Mouse (Mus musculus) Patski (cell line): ENCODE results near the gene Lhfp. TPM values are rescaled to one million over a fixed set of nuclear protein-coding genes. Genes with fewer than 3 reads are reported as not detected.
"Not testable (repeated sequence)": the region's sequence is repeated elsewhere in the genome, so short reads cannot be mapped to it uniquely, and the experiment has no call there.

ENCODE experiments used
- ATAC-seq: fragments of 100-300 bp; one replicate; pipeline ENCODE4 v1.8.0; 2021
- CTCF ChIA-PET: fragments of 350-600 bp; sonication (Branson Sonifier 250); formaldehyde crosslinking; loops from one replicate; lab custom pipeline; 2022; ENCODE audit warnings: inconsistent platforms; lab: Charles Lee
- POLR2A ChIA-PET: fragments of 350-600 bp; sonication (Branson Sonifier 250); formaldehyde crosslinking; loops from one replicate; lab custom pipeline; 2022; ENCODE audit warnings: antibody characterized with exemption, inconsistent platforms; lab: Charles Lee
- DNase-seq: peaks from one replicate; pipeline ENCODE4 v3.0.0-alpha.2; 2011; ENCODE audit warnings: low read depth, low spot score
- H3K27me3 ChIP-seq: fragments of 371-371 bp; one replicate; pipeline ENCODE4 v1.5.1; 2021
- CTCF ChIP-seq: fragments of 100-300 bp; IDR thresholded peaks from one replicate; pipeline ENCODE4 v1.5.1; 2021
- in situ Hi-C: fragments of 300-500 bp; cut with MboI; formaldehyde crosslinking; loops from 3 replicates; pipeline ENCODE4 v1.11.1; 2018; ENCODE audit warnings: low pct_unique_long_range_greater_than_20kb, mixed read lengths
- polyA plus RNA-seq: library from polyadenylated mRNA; unstranded; gene quantifications from one replicate; pipeline ENCODE4 v1.2.3, GENCODE M21; 2021

The Lhfp gene
- polyA plus RNA-seq, 1 experiment from 2014 or later = 589 TPM

DNA sequence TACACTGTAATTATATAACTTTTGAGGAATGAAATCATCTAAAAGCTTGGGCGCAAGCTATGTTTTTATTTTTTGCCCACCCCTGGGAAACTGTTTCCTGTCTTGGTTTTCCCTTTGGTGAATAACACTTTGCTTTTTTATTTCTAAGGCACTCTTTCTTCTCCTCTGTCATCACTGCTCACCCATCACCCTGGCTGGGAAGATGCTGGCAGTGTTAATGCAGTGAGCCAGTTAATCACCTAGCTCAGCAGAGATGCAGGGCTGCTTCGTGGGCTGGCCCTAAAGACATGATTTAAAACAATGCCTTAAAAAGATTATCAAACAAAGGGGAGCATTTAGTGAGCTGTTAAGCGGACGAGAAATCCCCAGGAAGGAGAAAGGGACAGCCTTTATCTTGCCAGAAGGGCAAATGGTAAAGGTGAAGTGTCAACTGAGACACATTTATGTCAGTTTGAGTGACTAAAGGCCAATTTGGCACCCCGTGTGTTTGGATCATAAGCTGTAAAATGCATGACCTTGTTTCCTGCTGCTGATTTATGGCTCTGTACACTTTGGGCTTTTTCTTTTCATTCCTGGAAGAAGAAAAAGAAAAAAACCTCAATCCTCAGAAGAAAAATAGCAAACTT, 60.9 kb downstream of the Lhfp start:
- no peak for TF ChIP-seq CTCF
- in situ Hi-C loops = loop anchor here (10.0 kb wide), 1 partner anchor 57 kb away; the partner anchor contains the start of gene Lhfp
- no peaks in the 10 kb centered on the region for H3K27me3 ChIP-seq
- ChIA-PET POLR2A (interaction anchor here (0.8 to 4.4 kb wide), 8 partner anchors 9 to 63 kb away, joined by 3 to 26 read pairs (median 6); partner anchors contain the start of gene Lhfp), CTCF (interaction anchor here (0.8 to 2.7 kb wide), 24 partner anchors 9 to 171 kb away, joined by 3 to 12 read pairs (median 4); partner anchors contain the start of gene Lhfp)
- ATAC-seq (peak; percentile 80), DNase-seq (peak; percentile 80)

DNA sequence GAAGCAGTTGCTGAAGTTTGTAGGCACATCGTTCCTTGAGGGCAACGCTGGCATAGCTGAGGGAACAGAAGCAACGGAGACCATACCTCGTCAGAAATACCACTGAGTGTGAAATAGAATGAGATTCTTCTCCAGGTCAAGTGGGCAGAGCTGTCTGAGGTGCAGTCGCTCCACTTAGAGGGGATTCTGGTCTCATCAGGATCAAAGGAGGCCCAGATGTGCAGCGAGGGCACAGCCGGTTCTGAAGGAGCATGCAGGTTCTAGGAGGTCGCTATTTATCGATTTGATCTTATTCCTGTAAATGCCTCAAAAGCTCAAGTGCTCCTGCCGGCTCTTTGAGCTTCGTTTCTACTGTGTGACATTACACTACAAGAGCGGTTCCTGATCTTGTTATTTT, 61.4 kb downstream of the Lhfp start:
- in situ Hi-C loops = loop anchor here (10.0 kb wide), 1 partner anchor 58 kb away; the partner anchor contains the start of gene Lhfp
- TF ChIP-seq CTCF = no peak
- DNase-seq = no peak
- no peaks in the 10 kb centered on the region for H3K27me3 ChIP-seq
- no peak for ATAC-seq
- ChIA-PET CTCF (interaction anchor here (0.8 to 2.7 kb wide), 21 partner anchors 9 to 171 kb away, joined by 3 to 12 read pairs (median 4); partner anchors contain the start of gene Lhfp), POLR2A (interaction anchor here (0.6 to 4.4 kb wide), 7 partner anchors 21 to 108 kb away, joined by 3 to 26 read pairs (median 7); partner anchors contain the start of gene Lhfp)

DNA sequence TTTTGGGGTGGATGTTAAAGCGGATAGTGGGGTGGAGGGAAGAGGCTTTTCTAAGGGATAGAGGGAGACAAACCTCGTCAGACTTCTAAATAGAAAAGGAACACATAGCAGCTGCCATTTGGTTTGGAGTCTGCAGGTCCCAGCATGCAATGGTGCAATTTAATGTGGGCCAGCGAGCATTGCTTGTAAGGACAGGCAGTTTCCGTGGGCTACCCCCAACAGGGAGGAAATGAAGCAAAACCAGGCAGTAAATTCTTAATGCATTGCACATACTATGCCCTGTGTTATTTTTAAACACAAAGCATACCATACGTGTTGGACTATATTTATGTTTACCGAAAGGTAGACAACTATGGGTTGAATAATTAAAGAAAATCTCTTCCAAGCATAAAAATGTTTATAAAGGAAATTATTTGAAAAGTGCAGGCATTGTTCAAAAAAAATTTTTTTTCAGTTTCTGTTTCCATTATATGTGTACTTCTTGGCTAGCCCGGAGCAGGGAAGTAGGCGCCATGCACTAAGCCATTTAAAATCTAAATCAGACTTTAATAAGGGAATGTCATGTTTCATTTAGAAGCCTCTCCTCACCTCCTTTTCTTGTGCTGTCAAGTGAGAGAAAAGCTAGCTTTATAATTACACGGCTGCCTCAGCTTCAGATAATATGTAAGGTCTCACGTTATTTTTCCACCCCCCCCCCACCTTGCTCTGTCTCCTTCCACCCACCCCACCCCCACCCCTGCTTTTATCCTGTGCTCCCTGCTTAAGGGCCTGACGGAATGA, 67.5 kb downstream of the Lhfp start:
- ATAC-seq = peak; percentile 19
- no peak for TF ChIP-seq CTCF

DNA sequence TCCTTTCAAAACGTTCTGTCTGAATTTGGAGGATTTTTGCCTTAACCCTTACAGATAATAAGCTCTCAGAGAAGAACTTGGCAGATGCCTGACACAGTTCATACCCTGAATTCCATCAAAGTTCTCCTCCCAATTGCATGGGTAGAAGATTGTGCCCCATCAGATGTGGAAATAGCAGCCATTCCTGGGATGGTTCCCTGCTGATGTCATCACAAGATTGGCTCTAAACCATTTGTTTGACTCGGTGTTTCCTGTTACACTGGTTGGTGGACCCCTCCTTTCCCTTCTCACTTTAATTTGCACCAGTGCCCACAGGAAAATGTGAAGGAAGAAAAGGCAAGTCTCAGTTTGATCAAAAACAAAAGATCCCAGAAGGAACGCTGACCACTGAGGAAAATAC, 68.6 kb downstream of the Lhfp start:
- ChIA-PET POLR2A (interaction anchor here (0.8 to 2.6 kb wide), 3 partner anchors 15 to 69 kb away, joined by 3 to 13 read pairs (median 5); partner anchors contain the start of gene Lhfp), CTCF (interaction anchor here (0.8 to 2.0 kb wide), 4 partner anchors 11 to 75 kb away, joined by 4 to 7 read pairs (median 4); partner anchors contain the start of gene Lhfp)
- in situ Hi-C loops = loop anchor here (10.0 kb wide), 1 partner anchor 65 kb away; the partner anchor contains the start of gene Lhfp
- DNase-seq (peak; percentile 82), ATAC-seq (peak; percentile 86)
- H3K27me3 ChIP-seq = no peaks in the 10 kb centered on the region
- no peak for TF ChIP-seq CTCF

More for the DNA sequence above, 67.5 kb downstream of the Lhfp start:
- in situ Hi-C loops = loop anchor here (10.0 kb wide), 1 partner anchor 64 kb away; the partner anchor contains the start of gene Lhfp
- no peaks in the 10 kb centered on the region for H3K27me3 ChIP-seq
- DNase-seq = no peak
- ChIA-PET POLR2A (interaction anchor here (1.7 to 2.6 kb wide), 2 partner anchors 67 to 68 kb away, joined by 4 to 13 read pairs; partner anchors contain the start of gene Lhfp), CTCF (interaction anchor here (0.8 to 2.7 kb wide), 3 partner anchors 45 to 74 kb away, joined by 3 to 8 read pairs (median 4); no protein-coding TSS in a partner anchor)

DNA sequence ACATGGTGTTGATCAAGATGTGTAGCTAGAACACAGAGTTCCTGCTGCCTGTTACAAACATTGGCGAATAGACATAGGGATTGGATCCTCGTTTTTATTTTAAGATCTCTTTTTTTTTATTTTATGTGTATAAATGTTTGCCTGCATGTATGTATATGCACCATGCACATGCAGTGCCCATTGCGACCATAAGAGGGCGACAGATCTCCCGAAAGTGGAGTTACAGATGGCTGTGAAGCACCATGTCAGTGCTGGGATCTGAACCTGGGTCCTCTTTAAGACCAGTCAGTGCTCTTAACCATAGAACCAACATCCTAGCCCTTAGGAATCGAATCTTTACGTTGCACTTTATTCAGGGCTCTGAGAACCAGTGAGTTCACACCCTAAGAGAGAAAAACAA, 70.7 kb downstream of the Lhfp start:
- no peaks in the 10 kb centered on the region for H3K27me3 ChIP-seq
- ATAC-seq (no peak), DNase-seq (no peak)
- peak; percentile 67 for TF ChIP-seq CTCF
- in situ Hi-C loops = no loop called here
- ChIA-PET POLR2A (interaction anchor here (1.2 kb wide), 1 partner anchor 138 kb away, joined by 3 read pairs; no protein-coding TSS in a partner anchor), CTCF (interaction anchor here (0.9 to 2.6 kb wide), 9 partner anchors 8 to 78 kb away, joined by 3 to 11 read pairs (median 3); partner anchors contain the start of gene Lhfp)

DNA sequence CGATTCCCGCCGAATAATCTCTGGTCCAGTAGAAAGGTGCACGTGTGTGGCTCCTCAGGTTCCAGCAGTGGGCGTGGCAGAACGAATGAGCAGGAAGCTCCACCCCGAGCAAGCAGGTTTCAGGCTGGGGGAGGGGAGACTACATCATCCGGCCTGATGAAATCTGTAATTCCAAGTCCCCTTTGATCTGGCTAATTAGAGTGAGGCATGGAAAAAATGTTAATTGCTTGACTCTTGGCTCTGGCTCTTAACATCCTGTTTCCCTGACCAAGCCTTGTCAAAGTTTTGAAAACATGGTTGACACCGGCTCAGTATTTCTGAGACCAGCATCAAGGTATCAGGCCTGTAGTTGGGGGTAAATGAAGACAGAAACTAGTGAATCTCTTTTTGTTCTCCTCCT, 77.4 kb downstream of the Lhfp start:
- CTCF ChIA-PET, in situ Hi-C loops, DNase-seq, H3K27me3 ChIP-seq, POLR2A ChIA-PET, ATAC-seq: not testable (repeated sequence)

DNA sequence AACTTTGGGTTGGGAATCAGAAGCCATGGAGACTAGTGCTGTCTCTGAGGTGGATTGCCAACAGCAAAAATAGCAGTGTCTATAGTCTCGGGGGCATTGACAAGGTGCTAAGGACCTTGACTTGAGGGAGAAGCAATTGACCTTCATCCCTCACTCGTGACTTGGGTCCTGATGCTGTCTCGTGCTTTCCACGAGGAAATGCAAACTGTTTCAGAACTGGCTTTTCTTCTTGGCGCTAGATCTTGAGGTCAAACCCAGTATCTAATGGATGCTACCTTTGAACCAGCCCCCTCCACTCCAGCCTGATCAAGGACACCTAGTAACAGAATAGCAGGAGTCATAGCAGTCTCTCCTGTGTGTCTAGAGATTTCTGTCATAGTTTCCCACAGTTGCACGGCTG, 78.7 kb downstream of the Lhfp start:
- no peak for ATAC-seq
- in situ Hi-C loops = no loop called here
- no peaks in the 10 kb centered on the region for H3K27me3 ChIP-seq
- ChIA-PET POLR2A (no interaction called here), CTCF (interaction anchor here (1.5 to 2.1 kb wide), 3 partner anchors 9 to 77 kb away, joined by 3 to 11 read pairs (median 4); no protein-coding TSS in a partner anchor)
- no peak for TF ChIP-seq CTCF
- DNase-seq = no peak

DNA sequence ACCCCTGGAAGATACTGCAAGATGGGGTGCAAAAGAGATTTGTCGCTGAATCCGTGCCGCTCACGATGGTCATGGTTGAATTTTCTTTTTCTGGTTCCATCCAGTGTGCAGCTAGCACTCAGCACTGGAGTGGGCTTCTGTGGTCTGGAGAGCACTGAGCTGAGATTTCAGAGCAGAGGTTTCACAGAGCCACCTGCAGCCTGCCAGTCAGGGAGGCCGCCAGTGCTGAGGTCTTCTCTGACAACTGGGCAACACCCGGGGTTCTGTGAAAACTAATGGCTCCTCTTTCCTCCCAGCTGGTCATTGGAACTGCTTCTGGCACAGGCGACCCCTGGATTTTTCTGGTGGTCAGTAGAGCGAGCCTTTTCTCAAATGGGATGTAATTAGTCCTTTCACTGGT, 84.2 kb downstream of the Lhfp start:
- no peak for TF ChIP-seq CTCF
- ATAC-seq = no peak
- CTCF ChIA-PET = interaction anchor here (2.0 to 3.0 kb wide), 2 partner anchors 14 to 62 kb away, joined by 5 to 10 read pairs; no protein-coding TSS in a partner anchor

DNA sequence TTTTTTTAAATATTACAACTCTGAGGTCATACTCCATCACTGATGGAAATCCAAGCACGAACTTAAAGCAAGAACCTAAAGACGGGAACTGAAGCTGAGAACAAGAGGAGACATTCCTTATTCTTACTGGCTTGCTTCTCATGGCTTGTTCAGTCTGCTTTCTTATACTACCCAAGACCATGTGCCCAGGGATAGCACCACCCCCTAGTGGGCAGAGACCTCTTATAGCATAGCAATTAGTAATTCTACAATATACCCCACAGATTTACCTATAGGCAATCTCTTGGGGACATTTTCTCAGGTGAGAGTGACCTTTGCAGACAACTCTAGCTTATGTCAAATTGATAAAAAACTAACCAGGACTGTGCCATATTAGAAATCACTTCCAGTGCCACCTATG, 97.5 kb downstream of the Lhfp start:
- DNase-seq = no peak
- TF ChIP-seq CTCF = peak; percentile 33
- CTCF ChIA-PET = interaction anchor here (1.2 to 4.7 kb wide), 7 partner anchors 10 to 309 kb away, joined by 3 to 31 read pairs (median 7); no protein-coding TSS in a partner anchor

More for the DNA sequence above, 84.2 kb downstream of the Lhfp start:
- in situ Hi-C loops = no loop called here
- POLR2A ChIA-PET = interaction anchor here (2.3 kb wide), 1 partner anchor 15 kb away, joined by 5 read pairs; no protein-coding TSS in a partner anchor
- H3K27me3 ChIP-seq = no peaks in the 10 kb centered on the region
- DNase-seq = no peak

More for the DNA sequence above, 97.5 kb downstream of the Lhfp start:
- POLR2A ChIA-PET = interaction anchor here (1.5 to 3.6 kb wide), 3 partner anchors 10 to 98 kb away, joined by 3 to 15 read pairs (median 4); partner anchors contain the start of gene Lhfp
- H3K27me3 ChIP-seq = no peaks in the 10 kb centered on the region
- no peak for ATAC-seq
- in situ Hi-C loops = no loop called here
